Mouse (Mus musculus) embryonic fibroblast, embryonic 13.5 days (primary cell): ENCODE measurements at regions not wholly inside any gene's neighbourhood (a gene's known extent, or its start where the extent isn't known, plus 50 kb on each side); places are given as distances from the start of the nearest gene placed in this dataset.

Source experiments
- CTCF ChIP-seq: IDR thresholded peaks from 2 replicates; pipeline ENCODE4 v1.5.1; 2011; ENCODE audit warnings: mild to moderate bottlenecking, control low read depth, low read length, moderate library complexity, borderline replicate concordance; ENCODE audit not compliant: insufficient read depth
- POLR2A ChIP-seq: IDR thresholded peaks from 2 replicates; pipeline ENCODE4 v1.6.1; 2011; ENCODE audit warnings: low read depth, mild to moderate bottlenecking, control low read depth, low read length, moderate library complexity

- no peak for TF ChIP-seq CTCF
- no peak for TF ChIP-seq POLR2A
Observed at GRCm38 (mm10) chr11:17750345-17750744, 203.3 kb downstream of the Etaa1 start.
